Mouse (Mus musculus) liver, adult 2 months (tissue): ENCODE measurements around the gene Lrrc39. TPM values are rescaled to one million over a fixed set of nuclear protein-coding genes. Genes with fewer than 3 reads are reported as not detected.
A peak's percentile ranks its signal among the peaks of the same experiment; 100 is the strongest.

Experiments
- DNase-seq: peaks from one replicate; pipeline ENCODE4 v3.0.0-alpha.2; 2011; ENCODE audit warnings: low read depth, low spot score; ENCODE audit errors: extremely low read depth
- H3K27ac ChIP-seq: fragments of 200-500 bp; replicated peaks from 2 replicates; pipeline ENCODE4 v1.5.1; 2012; ENCODE audit warnings: low read depth, mild to moderate bottlenecking, control low read depth, inconsistent platforms, low read length; ENCODE audit not compliant: insufficient read depth
- H3K27me3 ChIP-seq: fragments of 200-500 bp; 2 replicates; pipeline ENCODE4 v1.6.1; 2012; ENCODE audit warnings: mild to moderate bottlenecking, moderate library complexity, low read length, inconsistent platforms; ENCODE audit not compliant: control insufficient read depth, insufficient read depth
- H3K36me3 ChIP-seq: fragments of 200-500 bp; 2 replicates; pipeline ENCODE4 v1.6.1; 2012; ENCODE audit warnings: low read length, inconsistent platforms; ENCODE audit not compliant: control insufficient read depth, insufficient read depth
- H3K4me1 ChIP-seq: fragments of 200-500 bp; 2 replicates; pipeline ENCODE4 v1.6.1; 2011; ENCODE audit warnings: low read length; ENCODE audit not compliant: control insufficient read depth, insufficient read depth
- H3K4me3 ChIP-seq: fragments of 200-500 bp; 2 replicates; pipeline ENCODE4 v1.5.1; 2011; ENCODE audit warnings: low read depth, mild to moderate bottlenecking, control low read depth, low read length, moderate library complexity; ENCODE audit not compliant: insufficient read depth
- H3K79me2 ChIP-seq: fragments of 200-500 bp; 2 replicates; pipeline ENCODE4 v1.6.1; 2012; ENCODE audit warnings: inconsistent platforms, mild to moderate bottlenecking, low read length, moderate library complexity; ENCODE audit not compliant: control insufficient read depth, insufficient read depth
- H3K9ac ChIP-seq: fragments of 200-500 bp; 2 replicates; pipeline ENCODE4 v1.6.1; 2012; ENCODE audit warnings: low read depth, mild to moderate bottlenecking, control low read depth, inconsistent platforms, low read length
- CTCF ChIP-seq: fragments of 200-500 bp; IDR thresholded peaks from 2 replicates; pipeline ENCODE4 v1.5.1; 2011; ENCODE audit warnings: low read depth, low read length, control low read depth
- POLR2A ChIP-seq: fragments of 200-500 bp; IDR thresholded peaks from 2 replicates; pipeline ENCODE4 v1.6.1; 2011; ENCODE audit warnings: low read length, control low read depth; ENCODE audit not compliant: insufficient read depth; ENCODE audit errors: extremely low read depth
- WGBS: fragments of 180-500 bp; shearing (Covaris S2); methylation state at CpG from one replicate; pipeline ENCODE4 v1.1.7; 2018; 5-methylcytosine and 5-hydroxymethylcytosine counted together
- polyA plus RNA-seq: library from polyadenylated mRNA; depleted of rRNA; stranded (reverse); fragments of >200 nt; gene quantifications from 2 replicates; pipeline ENCODE4 v1.2.3, GENCODE M21; 2012
- total RNA-seq: library from RNA; depleted of rRNA; stranded (reverse); fragments of >200 nt; gene quantifications from 2 replicates; pipeline ENCODE4 v1.2.3, GENCODE M21; 2014

Gene Lrrc39
- total and polyA plus RNA-seq, 2 experiments = 0.15 to 0.37 TPM

DNA sequence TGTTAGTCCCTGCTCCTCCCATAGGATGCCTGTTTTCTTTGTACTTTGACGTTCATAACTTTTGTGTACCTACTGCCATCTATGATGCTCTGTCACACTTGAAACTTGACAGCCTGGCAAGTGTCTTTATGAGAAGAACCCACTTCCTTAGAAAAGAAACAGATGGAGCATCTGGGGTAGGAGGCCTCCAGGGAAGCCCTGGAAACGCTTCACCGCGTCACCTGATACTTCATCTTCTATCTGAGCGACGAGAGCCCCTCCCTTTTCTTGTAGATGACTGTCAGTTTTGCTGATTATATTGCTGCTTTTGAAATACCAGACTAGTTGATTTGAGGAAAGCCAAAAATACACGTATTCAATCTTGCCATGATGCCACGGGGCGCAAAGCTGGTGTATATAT lies 41.8 kb downstream of the Lrrc39 start:
- TF ChIP-seq CTCF = no peak
- no peak for TF ChIP-seq POLR2A
- no peaks in the 10 kb centered on the region for H3K79me2 ChIP-seq
- H3K36me3 ChIP-seq = no peaks in the 10 kb centered on the region
- no peak overlapping the region for H3K4me3 ChIP-seq
- H3K27me3 ChIP-seq = no peaks in the 10 kb centered on the region
- H3K9ac ChIP-seq = no peak overlapping the region
- H3K27ac ChIP-seq = no peak overlapping the region
- no peak for DNase-seq
- WGBS = 94% methylated on average over 9 of the region's 9 CpGs
- H3K4me1 ChIP-seq = no peaks in the 10 kb centered on the region

DNA sequence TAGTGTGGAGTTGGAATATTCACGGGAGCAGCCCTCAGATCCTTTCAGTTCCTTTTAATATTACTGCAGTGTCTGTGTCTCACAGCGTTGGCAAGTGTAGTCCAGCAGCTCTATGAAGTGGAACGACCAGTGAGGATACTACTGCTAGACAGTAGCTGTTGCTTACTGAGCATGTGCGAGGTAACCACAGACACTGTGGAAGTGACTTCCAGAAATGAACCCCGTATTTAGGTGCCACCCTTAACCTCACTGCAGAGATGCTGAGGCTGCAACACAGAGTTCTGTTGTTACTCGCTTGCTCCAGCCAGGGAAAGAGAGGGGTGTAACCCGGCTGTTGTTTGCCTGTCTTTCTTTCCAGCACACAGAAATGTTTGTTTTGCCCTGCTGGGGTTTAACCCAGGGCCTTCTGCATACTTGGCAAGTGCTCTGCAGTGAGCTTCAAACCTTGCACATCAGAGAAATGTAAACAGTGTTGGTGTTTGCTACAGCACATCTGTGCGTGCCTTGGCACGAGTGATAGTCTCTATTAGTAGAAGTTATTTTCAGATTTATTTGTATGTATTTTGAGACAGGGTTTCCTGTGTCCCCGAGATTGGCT lies 51.6 kb downstream of the Lrrc39 start, which contains the start of gene Trmt13:
Gene Trmt13 (minus strand): TSS at position 293 of the 598 bp plus-strand sequence.
- H3K79me2 ChIP-seq = no peaks in the 10 kb centered on the region
- H3K27me3 ChIP-seq = no peaks in the 10 kb centered on the region
- TF ChIP-seq CTCF (no peak), POLR2A (no peak)
- H3K27ac ChIP-seq = peak within 1 kb of the TSS; percentile 56
- 17% methylated on average over 10 of the region's 10 CpGs for WGBS
- H3K36me3 ChIP-seq = no peaks in the 10 kb centered on the region
- DNase-seq = peak; percentile 99
- peaks cover 5% of the 10 kb centered on the region; the same call in 1 of the 2 replicates for H3K4me1 ChIP-seq
- no peak within 1 kb of the TSS for H3K4me3 ChIP-seq
- H3K9ac ChIP-seq = no peak within 1 kb of the TSS

DNA sequence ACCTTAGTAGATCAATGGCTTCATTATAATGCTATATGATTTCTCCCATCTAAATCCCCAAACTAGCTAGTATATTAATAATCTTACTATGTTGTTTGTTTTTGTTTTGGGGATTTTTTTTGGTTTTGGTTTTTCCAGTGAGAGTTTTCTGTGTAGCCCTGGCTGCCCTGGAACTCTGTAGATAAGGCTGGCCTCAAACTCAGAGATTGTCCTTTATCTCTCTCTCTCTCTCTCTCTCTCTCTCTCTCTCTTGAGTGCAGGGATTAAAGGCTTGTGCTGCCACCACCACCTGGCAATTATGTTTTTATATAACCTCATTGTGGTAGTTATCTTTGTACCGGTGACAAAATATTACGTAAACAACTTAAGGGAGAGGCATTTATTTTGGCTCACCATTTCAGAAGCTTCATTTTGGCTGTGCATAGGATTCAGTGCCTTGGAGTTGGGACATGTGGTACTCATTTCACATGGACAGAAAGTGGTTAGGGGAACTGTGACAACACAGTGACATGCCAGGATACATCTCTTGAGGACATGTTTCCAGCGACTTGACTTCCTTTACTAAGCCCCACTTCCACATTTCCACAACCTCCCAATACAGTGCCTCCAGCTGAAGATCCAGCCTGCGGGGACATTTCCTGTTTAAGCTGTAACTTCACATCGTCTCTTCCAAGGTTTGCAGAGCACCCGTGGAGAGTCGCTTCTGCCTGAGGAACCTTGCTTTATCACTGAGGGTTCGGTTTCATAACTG lies 52.7 kb downstream of the Lrrc39 start:
- 80% methylated on average over 8 of the region's 8 CpGs for WGBS
- H3K79me2 ChIP-seq = no peaks in the 10 kb centered on the region
- H3K4me1 ChIP-seq = peaks cover 5% of the 10 kb centered on the region; the same call in 1 of the 2 replicates
- TF ChIP-seq POLR2A = no peak
- no peak for TF ChIP-seq CTCF
- peak; percentile 46 for DNase-seq
- no peak overlapping the region for H3K9ac ChIP-seq
- no peaks in the 10 kb centered on the region for H3K27me3 ChIP-seq
- H3K4me3 ChIP-seq = no peak overlapping the region
- H3K36me3 ChIP-seq = no peaks in the 10 kb centered on the region
- H3K27ac ChIP-seq = no peak overlapping the region

DNA sequence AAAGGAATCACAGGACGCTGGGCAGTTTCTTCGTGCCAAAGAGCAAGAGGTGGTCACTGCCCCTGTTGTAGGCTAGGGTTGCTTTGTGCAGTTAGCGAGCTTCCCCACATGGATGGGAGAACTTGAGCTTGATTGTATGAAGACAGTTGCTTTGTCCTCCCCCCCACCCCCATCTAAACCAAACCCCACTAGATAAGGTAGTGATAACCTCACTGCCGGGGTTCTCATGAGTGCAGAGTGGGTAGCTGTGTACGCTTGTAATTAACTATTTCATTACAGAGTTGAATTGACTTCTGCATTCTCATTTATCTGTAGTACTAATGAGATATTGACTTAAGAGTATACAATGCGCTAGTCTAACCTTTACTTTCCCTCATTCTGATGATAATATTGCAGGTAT lies 56.1 kb downstream of the Lrrc39 start:
- peaks cover 5% of the 10 kb centered on the region; the same call in 1 of the 2 replicates for H3K4me1 ChIP-seq
- H3K9ac ChIP-seq = no peak overlapping the region
- no peak overlapping the region for H3K4me3 ChIP-seq
- H3K36me3 ChIP-seq = no peaks in the 10 kb centered on the region
- no peaks in the 10 kb centered on the region for H3K27me3 ChIP-seq
- H3K79me2 ChIP-seq = no peaks in the 10 kb centered on the region
- DNase-seq = no peak
- WGBS = 82% methylated on average over 6 of the region's 6 CpGs
- no peak for TF ChIP-seq POLR2A
- TF ChIP-seq CTCF = no peak
- no peak overlapping the region for H3K27ac ChIP-seq

DNA sequence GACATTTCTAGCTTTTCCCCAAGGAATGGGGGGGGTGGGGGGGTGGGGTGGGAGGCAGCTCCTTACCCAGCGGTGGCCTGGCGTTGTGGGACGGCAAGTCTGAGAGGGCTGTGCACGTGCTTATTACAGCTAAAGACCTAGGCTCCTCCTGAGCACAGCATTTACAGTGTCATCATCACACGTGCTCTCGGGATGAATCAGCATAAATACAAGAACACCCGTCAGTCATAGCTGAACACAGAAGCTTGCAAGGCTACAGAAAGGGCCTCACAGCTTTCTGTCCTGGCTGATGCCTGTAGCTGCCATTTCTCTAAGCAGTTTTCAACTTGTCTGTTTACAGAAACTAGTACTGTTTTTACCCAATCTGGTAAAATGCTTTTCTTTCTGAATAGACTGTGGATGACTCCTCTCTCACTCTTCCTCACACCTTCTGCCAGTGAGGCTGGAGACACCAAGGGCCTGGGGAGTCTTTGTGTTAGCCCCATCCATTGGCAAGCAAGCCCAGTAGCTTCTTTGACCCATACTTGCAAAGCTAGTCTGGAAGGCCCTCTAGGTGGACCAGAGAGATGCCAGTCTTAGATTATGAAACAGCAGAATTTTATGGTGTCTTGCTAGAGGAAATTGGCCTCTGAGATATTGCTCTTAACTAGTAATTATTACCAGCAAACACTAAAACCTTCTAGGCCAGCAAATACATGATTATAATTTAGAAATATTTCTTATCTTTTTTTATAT lies 58.0 kb downstream of the Lrrc39 start:
- DNase-seq = no peak
- WGBS = 92% methylated on average over 7 of the region's 7 CpGs
- Histone ChIP-seq H3K36me3 (no peaks in the 10 kb centered on the region), H3K27me3 (no peaks in the 10 kb centered on the region), H3K27ac (no peak overlapping the region), H3K4me3 (no peak overlapping the region), H3K4me1 (no peaks in the 10 kb centered on the region), H3K79me2 (no peaks in the 10 kb centered on the region), H3K9ac (no peak overlapping the region)
- no peak for TF ChIP-seq CTCF
- TF ChIP-seq POLR2A = no peak
